27 mouse cellular contexts compared by ENCODE assay signal in the genomic region with DNA sequence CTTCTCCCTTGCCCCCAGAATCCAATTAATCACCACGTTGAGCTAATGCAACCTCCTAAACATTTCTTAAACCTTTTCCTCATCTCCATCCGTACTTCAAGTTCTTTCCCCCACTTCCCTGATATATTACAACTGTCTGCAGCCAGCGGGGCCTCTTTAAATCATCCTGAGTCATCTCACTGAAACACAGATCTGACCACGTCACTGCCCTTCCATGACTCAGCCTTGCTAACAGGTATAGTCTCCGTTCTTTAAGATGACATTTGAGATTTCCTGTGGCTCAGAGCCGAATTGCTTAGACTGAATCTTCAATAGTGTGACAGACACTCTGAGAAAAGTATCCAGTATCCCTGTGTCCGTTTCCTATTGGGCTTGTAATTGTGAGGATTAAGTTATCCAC.
DNase-seq lines count a peak whose midpoint lies in the region; ATAC-seq lines count a peak whose summit lies in the region.
"Had no signal": no experiment of that assay in that cellular context is flagged by ENCODE, and none has a peak within 500 bp of the region (broad histone marks: within the 10 kb centered on the region; RNA-seq: fewer than 3 reads in every experiment).

No protein-coding gene starts in this region.

- H3K9ac ChIP-seq in forebrain, embryonic 11.5 days (ENCODE audit: low read length) = no peak overlapping the region
- H3K9ac ChIP-seq: embryonic facial prominence, embryonic 13.5 days; forebrain, embryonic 12.5 days; heart, embryonic 12.5 days; hindbrain, embryonic 14.5 days; limb, embryonic 13.5 days; lung, embryonic 15.5 days; midbrain, embryonic 15.5 days had no signal

- H3K27ac ChIP-seq in forebrain, embryonic 11.5 days (ENCODE audit: low read depth, low read length) = no peak overlapping the region
- H3K27ac ChIP-seq: embryonic facial prominence, embryonic 13.5 days; forebrain, embryonic 12.5 days; heart, adult 2 months; hindbrain, embryonic 14.5 days; layer of hippocampus, adult 2 months; limb, embryonic 13.5 days; lung, embryonic 15.5 days; midbrain, embryonic 10.5 days; midbrain, embryonic 15.5 days had no signal

- H3K27me3 ChIP-seq in forebrain, embryonic 11.5 days (ENCODE audit: control insufficient read depth, insufficient read depth, low read length) = no peaks in the 10 kb centered on the region; the same call in none of the 2 replicates
- H3K27me3 ChIP-seq: heart, embryonic 12.5 days had no signal

- DNase-seq in 3134 (ENCODE audit: extremely low read depth, insufficient read length, low spot score) (peak; percentile 18), 416B (ENCODE audit: low read depth) (peak; percentile 63)
- DNase-seq in adrenal gland, adult 2 months = peak; percentile 64
- peak; percentile 52 to 54 for DNase-seq in adrenal gland, postnatal 36 days
- no peak for DNase-seq in forebrain, embryonic 11.5 days (ENCODE audit: low spot score)
- no peak for DNase-seq in kidney, postnatal 10 days
- no peak for DNase-seq in frontal cortex, postnatal 10 days (ENCODE audit: low spot score in 2 of 2)
- DNase-seq: cerebellum, adult 11-12 months; cerebellum, adult 9-11 months; gastrocnemius, postnatal 36 days; heart, adult 2 months; heart, postnatal 4 days; kidney, adult 9 months; kidney, postnatal 25 days had no signal

- whole genome bisulfite sequencing in forebrain, embryonic 11.5 days = 73% methylated on average over 7 of the region's 7 CpGs

- no peak for ATAC-seq in forebrain, embryonic 11.5 days (replicated peaks; ENCODE audit: low FRiP score)
- ATAC-seq: intestine, postnatal 0 days; midbrain, embryonic 15.5 days had no signal

- H3K4me3 ChIP-seq in forebrain, embryonic 11.5 days (ENCODE audit: low read depth, low read length) = no peak overlapping the region
- H3K4me3 ChIP-seq: embryonic facial prominence, embryonic 13.5 days; erythroblast, embryonic 14.5 days; forebrain, embryonic 12.5 days; heart, adult 2 months; heart, embryonic 12.5 days; layer of hippocampus, adult 2 months; limb, embryonic 13.5 days; lung, embryonic 15.5 days; midbrain, embryonic 10.5 days; midbrain, embryonic 15.5 days had no signal

- no peaks in the 10 kb centered on the region for H3K4me1 ChIP-seq in forebrain, embryonic 11.5 days (replicated peaks; ENCODE audit: control insufficient read depth, insufficient read depth, low read length)
- H3K4me1 ChIP-seq: embryonic facial prominence, embryonic 13.5 days; forebrain, embryonic 12.5 days; limb, embryonic 13.5 days; lung, embryonic 15.5 days; midbrain, embryonic 10.5 days; midbrain, embryonic 15.5 days had no signal

- H3K4me2 ChIP-seq in forebrain, embryonic 11.5 days (ENCODE audit: low read depth, low read length, severe bottlenecking) = no peak overlapping the region
- H3K4me2 ChIP-seq: embryonic facial prominence, embryonic 13.5 days; forebrain, embryonic 12.5 days; heart, embryonic 12.5 days; hindbrain, embryonic 14.5 days; limb, embryonic 13.5 days; liver, embryonic 11.5 days; lung, embryonic 15.5 days; midbrain, embryonic 15.5 days had no signal

- no peaks in the 10 kb centered on the region for H3K9me3 ChIP-seq in forebrain, embryonic 11.5 days (ENCODE audit: control insufficient read depth, low read length)
- H3K9me3 ChIP-seq: embryonic facial prominence, embryonic 13.5 days; forebrain, embryonic 12.5 days; G1E; heart, embryonic 12.5 days; limb, embryonic 13.5 days; lung, embryonic 15.5 days; midbrain, embryonic 10.5 days; midbrain, embryonic 15.5 days had no signal

- no peaks in the 10 kb centered on the region for H3K36me3 ChIP-seq in forebrain, embryonic 11.5 days (ENCODE audit: control insufficient read depth, insufficient read depth, low read length)
- H3K36me3 ChIP-seq: embryonic facial prominence, embryonic 13.5 days; forebrain, embryonic 12.5 days; heart, embryonic 12.5 days; limb, embryonic 13.5 days; lung, embryonic 15.5 days; midbrain, embryonic 10.5 days; midbrain, embryonic 15.5 days had no signal

Comparison
In these comparisons a context has a peak if more than half of its experiments do, and no peak if none do; other contexts are left out.
1. DNase-seq: peak in 3134 (single experiment), 416B (single experiment), adrenal gland, adult 2 months (single experiment) and adrenal gland, postnatal 36 days (2 of 2); none in forebrain, embryonic 11.5 days (single experiment), kidney, postnatal 10 days (single experiment) and frontal cortex, postnatal 10 days (0 of 2).